Mouse (Mus musculus) cerebellum, postnatal 14 days (tissue): ENCODE data around the gene Gm21983.

Source experiments
- DNase-seq, 2 experiments: peaks; one replicate each; pipeline ENCODE4 v3.0.0; 2021; ENCODE audit warnings: mixed read lengths in 2 of 2

The Gm21983 gene

DNA sequence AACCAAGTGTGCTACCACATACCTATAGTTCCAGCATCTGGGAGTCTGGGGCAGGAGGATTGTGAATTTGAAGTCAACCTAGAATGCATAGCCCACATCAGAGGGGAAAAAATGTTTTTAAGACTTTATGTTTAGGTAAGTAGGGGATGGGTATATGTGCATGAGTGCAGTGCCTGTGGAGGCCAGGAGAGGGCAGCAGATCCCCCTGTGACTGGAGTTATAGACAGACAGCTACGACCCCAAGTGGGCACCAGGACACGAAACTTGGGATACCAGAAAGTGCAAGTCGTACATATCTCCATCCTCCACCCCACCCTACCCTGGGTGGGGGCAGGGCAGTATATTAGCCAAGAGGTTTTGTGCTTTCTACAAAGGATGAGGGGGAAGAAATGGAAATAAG, 4.1 kb upstream of the Gm21983 start:
- DNase-seq: peak in 1 of 2 experiments; percentile 72

DNA sequence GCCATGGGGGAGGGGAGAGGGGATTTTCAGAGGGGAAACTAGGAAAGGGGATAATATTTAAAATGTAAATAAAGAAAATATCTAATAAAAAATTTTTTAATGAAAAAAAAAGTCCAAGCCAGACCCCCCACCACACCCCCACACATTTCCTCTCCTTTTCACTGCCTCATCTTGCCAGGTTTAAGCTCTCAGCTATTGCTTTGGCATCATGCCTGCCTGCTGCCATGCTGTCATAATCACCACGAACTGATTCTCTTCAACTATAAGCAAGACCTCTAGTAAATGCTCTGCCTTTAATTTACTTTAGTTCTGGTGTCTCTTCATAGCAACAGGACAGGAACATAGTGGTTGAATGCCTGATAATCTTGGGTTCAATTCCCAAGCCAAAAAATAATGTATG, 1.6 kb upstream of the Gm21983 start:
- DNase-seq: peak in 1 of 2 experiments; percentile 40

DNA sequence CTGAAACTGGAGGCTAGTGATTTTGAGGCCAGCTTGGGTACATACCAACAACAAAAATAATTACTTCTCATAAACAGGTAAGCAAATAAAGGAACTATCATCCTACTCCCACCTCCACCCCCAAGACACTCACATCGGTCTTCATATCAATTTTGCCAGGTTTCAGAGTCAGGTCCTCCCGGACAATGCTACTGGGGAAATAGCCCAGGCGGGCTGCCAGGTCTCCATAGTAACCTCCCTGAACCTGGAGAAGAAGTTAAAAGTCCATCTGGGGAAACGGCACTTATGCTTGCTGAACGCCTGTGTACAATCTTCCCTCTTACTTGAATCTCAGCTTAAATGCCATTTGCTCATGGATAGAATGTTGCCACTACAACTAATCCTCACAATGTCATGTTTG, 850 bp downstream of the Gm21983 start:
- peak; percentile 73 to 76 for DNase-seq

DNA sequence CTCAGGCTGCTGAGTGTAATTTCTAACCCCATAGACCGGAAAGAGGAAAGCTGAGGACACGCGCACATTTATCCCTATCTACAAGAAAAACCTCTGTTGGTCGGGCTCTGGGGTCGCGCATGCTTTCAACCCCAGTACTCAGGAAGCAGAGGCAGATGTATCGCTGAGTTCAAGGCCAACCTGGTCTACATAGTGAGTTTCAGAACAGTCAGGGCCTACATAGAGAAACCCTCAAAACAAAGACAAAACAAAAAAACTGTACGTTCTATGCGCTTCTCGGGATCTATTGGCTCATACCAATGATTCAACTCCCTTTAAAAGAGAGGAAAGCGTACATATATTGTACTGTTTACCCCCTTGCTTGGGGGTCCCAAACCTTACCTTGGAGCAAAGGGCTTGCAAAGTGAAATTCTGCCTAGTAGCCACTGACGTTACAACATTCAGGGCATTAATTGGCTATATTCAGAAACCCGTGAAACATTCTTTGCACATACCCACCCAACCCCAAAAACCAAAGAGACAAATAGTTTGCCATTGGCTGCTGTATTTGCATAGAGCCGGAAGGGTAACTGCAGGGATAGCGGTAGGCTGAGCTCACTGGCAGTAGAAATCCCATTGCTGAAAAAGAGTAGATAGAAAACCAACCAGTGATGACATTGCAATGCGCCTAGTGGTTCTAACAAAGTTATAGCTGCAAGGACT, 1.5 kb downstream of the Gm21983 start:
- no peak for DNase-seq

DNA sequence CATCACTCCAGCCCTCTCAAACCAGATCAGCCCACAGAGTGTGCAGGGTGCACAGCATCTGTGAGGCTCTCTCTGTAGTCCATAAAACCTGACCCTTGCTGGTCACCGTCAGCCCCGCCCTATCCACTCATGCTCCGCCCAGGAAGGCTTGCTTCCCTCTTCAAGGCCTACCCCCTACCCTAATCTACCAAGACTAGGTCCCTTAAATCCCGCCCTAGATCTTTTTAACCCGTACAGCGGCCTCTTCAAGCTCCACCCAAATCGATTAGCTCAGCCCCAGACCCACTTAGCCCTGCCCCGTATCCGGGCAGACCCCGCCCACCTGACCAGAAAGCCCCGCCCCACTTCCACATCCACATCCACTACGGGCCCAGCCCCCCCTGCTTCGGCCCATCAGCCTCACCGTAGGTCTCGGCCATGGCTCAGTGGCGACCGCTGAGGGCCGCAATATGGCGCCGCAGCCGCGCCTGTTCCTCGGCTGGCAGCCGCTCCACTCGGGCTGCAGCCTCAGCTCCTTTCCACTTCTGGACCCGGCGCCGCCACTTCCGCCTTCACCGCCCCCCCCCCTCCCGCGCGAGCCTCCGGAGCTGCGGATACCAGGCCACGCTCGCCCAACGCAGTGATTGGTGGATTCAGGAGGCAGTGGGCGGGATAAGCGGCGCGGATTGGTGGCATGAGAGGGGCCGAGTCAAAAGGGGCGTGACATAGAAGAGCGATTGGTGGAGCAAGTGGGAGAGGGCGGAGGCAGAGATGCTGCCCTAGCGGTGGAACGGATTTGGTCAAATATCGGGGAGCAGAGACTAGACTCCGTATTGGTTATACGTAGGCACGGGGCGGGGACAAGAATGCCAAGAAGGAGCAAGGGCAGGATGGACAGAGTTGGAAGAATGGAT, 2.3 kb downstream of the Gm21983 start, which contains the start of gene Rab4b:
Rab4b (minus strand) TSS at position 573 of the 893 bp plus-strand sequence.
- peak; percentile 99 to 100 for DNase-seq

- no peak for DNase-seq
These were observed 3.0 kb downstream of the Gm21983 start for GRCm38 (mm10) chr7:27177942-27178323.

GRCm38 (mm10) chr7:27174896-27175295, 6.0 kb downstream of the Gm21983 start:
- DNase-seq: no peak

GRCm38 (mm10) chr7:27174496-27174895, 6.4 kb downstream of the Gm21983 start:
- no peak for DNase-seq

DNA sequence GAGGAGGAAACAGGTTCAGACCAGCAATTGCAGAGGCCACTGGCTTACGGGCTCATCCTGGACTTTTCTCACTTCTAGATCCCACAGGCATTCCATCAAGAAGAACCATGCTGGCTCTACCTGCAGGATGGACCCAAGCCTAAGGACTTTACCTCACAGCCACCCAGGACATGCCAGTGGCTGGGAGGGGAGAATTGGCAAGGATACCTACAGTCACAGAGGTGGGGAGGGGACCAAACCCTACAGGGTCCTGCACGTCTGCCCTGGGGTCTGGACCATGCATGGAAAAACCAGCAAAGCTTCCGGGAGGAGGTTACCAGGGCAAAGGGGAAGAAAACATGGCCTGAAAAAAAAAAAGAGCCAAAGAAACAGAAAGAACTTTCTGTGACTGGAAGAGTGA, 9.9 kb downstream of the Gm21983 start:
- DNase-seq: no peak

GRCm38 (mm10) chr7:27168371-27168770, 12.5 kb downstream of the Gm21983 start:
- DNase-seq: no peak

DNA sequence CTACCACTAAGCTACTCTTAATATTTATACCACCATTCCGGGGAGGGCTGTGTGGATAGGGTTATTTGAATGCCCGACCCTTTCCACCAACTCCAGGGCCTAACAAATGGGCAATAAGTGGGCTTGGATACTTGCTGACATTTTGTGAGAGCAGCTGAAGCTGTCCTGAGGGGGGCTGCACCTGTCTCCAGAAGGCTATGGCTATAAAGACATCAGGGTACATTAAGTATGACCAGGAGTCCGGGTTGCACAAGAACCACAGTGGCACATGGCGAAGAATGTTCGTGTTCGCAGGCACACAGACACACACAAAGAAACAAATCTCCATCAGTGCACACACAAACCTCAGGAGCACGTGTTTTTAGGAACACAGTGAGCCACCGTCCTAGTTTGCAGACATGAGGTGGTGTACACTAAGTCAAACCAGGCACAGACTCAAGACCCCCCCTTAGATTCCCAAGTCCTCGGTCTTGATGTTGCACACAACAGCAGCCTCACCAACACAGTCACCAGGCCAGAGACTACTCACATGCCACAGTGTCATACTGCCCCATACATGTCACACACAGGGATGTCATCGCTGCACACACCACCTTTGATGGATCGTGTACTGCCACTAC, 13.3 kb downstream of the Gm21983 start:
- DNase-seq: no peak

DNA sequence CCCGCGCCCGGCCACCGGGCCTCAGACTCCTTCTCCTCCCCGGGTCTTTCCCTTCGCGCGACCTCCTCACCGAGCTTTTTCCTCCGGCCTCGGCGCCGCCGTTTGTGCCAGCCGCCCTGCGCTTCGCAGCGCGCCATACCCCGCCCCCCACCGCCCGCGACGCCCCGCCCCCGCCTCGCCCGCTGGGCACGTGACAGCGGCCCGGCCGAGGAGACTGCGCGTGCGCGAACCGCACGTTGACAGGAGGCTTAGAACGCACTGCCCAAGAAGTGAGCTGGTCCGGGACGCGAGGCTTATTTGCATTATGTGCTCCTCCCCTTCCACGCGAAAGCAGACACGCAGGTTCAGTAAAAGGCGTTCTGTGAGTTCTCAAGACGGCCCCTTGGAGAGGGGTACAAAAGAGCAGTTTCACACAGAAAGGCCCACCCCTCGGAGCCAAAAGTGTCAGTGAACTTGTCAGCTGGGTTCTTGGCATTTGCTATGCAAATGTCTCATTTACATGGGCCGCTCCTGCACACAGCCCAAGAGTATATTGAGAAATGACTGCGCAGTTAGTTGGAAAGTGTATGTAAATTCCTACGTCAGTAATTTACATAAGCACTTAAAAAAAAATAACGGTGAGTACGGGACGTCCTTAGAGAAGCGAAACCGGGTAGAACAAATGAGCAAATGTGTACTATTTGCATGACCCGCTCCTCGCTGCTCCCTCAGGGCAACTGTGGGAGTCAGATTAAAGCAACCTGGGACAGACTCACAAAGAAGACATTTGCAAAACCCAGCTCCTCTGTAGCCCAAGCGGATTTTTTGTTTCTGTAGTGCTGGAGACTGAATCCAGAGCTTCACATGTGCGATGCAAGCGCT, 14.0 kb downstream of the Gm21983 start, which contains the start of gene Egln2:
Egln2 (minus strand) TSS at position 189 of the 861 bp plus-strand sequence.
- peak; percentile 98 for DNase-seq

DNA sequence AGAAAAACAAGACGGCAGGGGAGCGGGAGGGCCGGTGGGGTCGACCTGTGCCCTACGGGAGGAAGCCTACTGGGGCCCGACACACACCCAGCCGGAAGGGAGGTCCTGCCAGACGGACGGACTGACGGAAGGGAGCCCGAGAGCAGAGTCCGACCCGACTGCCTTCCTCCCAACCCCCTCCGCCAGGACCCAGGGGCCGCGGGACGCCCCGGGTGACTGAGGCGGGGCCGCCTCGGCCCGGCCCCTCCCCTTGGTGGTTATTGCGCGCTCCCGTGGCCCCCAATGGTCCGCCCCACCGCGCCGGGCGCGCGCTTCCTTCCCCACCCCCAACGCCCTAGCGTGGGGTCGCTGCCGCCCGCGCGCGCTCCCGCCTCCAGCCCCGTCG, 14.7 kb downstream of the Gm21983 start:
- DNase-seq: peak; percentile 87 to 89

DNA sequence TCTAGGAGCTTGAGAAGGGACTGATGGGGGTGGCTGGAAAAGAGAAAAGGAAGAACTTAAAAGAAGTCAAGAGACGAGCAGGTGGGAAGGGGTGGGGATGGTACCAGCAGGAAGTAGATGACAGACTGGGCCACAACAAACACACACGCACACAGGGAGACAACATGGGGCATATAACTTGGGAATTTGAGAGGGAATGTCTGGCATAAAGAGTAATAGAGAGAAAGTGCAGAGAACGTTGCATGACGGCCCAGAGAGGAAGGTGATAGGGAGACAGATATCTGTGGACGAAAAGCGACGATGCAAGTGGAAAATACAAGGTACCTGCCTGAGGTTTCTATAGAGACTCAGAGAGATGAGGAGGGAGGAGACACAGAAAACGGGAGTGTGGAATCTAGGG, 15.2 kb downstream of the Gm21983 start:
- no peak for DNase-seq

DNA sequence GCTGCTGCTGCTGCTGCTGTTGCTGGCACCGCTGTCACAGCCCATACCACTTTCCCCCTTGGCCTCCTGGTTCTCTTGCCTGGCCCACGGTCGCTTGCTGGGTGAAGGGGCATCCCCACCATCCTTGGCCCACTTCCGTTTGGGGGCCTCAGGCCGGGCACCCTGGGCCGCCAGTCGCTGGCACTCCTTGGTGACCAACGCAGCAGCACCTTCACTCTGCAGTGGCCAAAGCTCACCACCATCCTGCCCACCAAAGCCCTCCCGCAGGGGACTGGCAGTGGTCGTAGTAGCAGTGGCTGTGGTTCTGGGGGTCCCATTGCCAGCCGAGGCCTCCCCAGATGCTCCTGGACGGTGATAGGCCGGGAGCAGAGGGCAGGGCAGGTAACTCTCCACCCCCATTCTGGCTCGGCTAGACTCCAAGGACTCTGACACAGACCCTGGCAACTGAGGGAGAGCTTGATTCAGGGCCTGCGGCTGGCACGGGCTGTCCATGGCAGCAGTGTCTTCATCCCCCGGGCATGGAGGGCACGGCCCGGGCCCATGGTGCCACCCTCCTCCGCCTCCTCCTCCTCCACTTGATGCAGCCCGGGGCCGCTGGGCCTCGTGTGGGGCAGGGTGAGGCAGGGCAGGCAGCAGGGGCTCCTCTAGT, 15.8 kb downstream of the Gm21983 start:
- DNase-seq: peak; percentile 80 to 83

DNA sequence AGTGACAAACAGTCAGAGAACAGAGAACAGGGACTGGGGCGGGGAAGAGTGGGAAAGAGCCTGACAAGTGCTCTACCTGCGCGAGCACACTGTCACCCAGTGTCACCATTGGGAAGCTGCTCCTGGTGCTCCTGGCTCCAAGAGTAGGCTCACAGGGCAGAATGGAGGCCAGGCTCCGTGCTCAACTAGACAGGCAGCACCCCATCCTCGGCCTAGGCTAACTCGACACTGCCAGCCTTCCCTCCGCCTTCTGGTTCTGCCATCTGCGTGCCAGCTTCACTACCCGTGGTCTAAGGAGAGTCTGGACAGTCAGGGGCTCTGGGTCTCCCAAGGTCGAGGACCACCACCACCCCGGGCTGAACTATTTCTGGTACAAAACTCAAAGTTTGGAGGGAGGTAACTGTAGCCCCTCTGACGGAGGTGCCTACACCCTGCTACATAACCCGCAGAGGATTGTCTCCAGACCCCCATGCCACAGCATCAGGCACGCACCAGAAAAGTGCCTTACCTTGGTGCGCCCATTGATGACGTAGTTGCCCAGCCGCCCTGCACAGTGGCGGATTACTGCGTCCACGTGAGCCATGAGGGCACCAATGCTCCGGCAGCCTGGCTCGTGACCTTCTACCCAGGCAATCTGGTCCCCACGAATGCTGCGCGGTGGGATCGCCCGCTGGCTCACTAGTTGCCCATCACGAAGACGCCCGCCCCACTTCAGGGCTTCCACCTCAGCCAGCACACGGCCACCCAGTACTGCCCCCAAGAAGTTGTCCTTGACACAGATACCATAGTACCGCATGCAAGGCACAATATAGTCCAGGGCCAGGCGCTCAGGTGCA, 16.6 kb downstream of the Gm21983 start:
- DNase-seq: peak; percentile 56 to 66

DNA sequence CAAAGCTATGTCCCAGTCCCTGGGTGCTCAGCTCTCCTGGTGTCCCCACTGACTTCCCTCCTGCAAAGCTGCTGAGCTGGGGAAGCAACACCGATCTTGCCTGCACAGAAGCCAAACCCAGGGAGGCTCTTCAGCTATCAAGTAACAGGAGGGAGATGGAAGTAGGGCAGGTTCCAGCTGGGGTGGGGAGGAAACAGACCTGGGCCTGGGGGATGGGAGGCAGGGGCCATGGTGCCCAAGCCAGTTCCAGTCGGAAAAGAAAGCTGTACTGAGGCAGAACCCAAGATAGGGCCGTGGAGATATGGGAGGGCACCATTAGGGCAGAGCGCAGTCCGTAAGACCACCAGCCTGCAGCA, 17.5 kb downstream of the Gm21983 start:
- peak; percentile 36 to 48 for DNase-seq

DNA sequence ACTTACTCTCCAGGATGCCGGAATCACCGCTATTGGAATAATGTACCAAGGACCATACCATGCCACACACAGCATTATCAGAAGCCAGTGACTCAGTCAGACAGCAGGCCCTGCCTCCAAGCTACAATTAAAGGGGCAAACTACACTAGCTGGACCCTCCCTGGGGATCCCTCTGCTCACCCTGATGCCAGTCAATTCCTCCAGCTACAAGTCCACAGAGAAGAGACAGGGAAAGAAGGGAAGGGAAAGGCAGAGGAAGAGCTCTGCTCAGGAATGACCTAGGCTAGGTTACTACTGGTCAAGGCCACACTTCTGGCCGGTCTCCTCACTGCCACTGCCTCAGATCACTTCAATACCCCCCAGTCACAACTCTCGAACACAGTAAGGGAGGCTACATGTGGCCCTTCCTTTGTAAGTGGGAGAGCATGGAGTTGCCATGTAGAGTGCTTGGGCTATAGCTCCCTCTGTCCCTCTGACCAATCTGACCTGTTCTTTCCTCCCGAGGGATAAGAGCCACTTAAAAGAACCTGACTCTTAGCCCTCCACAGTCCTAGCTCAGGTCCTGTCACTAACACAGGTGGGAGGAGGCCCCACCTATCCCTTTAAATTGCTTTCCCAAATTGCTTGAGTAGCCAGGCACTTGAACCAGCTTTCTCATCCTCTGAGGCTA, 18.0 kb downstream of the Gm21983 start:
- peak in 1 of 2 experiments; percentile 9 for DNase-seq

- DNase-seq: peak in 1 of 2 experiments; percentile 12
These were observed 19.1 kb downstream of the Gm21983 start for GRCm38 (mm10) chr7:27161744-27162143.

GRCm38 (mm10) chr7:27160921-27161320, 20.0 kb downstream of the Gm21983 start:
- DNase-seq: no peak
